Mouse (Mus musculus) heart, embryonic 15.5 days (tissue): ENCODE measurements around the gene Rab11fip3. TPM values are rescaled to one million over a fixed set of nuclear protein-coding genes. Genes with fewer than 3 reads are reported as not detected.

Experiments used
- ATAC-seq: fragments of 200-750 bp; cut with Nextera tagmentation; replicated peaks from 2 replicates; pipeline ENCODE4 v1.8.0; 2017; ENCODE audit warnings: low read depth, moderate TSS enrichment; ENCODE audit not compliant: insufficient number of reproducible peaks, insufficient read depth, low FRiP score
- H3K27ac ChIP-seq: fragments of 300-500 bp; sonication (generic); 2 replicates; pipeline ENCODE4 v1.5.1; 2015; ENCODE audit warnings: mild to moderate bottlenecking, inconsistent platforms
- H3K27me3 ChIP-seq: fragments of 300-500 bp; sonication (generic); 2 replicates; pipeline ENCODE4 v1.6.1; 2015; ENCODE audit warnings: inconsistent platforms
- H3K36me3 ChIP-seq: fragments of 300-500 bp; sonication (generic); 2 replicates; pipeline ENCODE4 v1.6.1; 2015; ENCODE audit warnings: mild to moderate bottlenecking, inconsistent platforms
- H3K4me1 ChIP-seq: fragments of 300-500 bp; sonication (generic); replicated peaks from 2 replicates; pipeline ENCODE4 v1.6.1; 2015; ENCODE audit warnings: inconsistent platforms
- H3K4me2 ChIP-seq: fragments of 300-500 bp; sonication (generic); 2 replicates; pipeline ENCODE4 v1.6.1; 2015; ENCODE audit warnings: inconsistent platforms, mild to moderate bottlenecking, moderate library complexity
- H3K4me3 ChIP-seq: fragments of 300-500 bp; sonication (generic); 2 replicates; pipeline ENCODE4 v1.5.1; 2015; ENCODE audit warnings: mild to moderate bottlenecking, inconsistent platforms
- H3K9ac ChIP-seq: fragments of 300-500 bp; sonication (generic); 2 replicates; pipeline ENCODE4 v1.6.1; 2015; ENCODE audit warnings: mild to moderate bottlenecking, inconsistent platforms
- H3K9me3 ChIP-seq: fragments of 300-500 bp; sonication (generic); replicated peaks from 2 replicates; pipeline ENCODE4 v1.6.1; 2016; ENCODE audit warnings: inconsistent platforms
- WGBS: fragments of 180-500 bp; shearing (Covaris S2); methylation state at CpG from one replicate; pipeline ENCODE4 v1.1.7; 2015; ENCODE audit warnings: mixed read lengths; 5-methylcytosine and 5-hydroxymethylcytosine counted together
- polyA plus RNA-seq: library from polyadenylated mRNA; unstranded; fragments of >200 nt; fragmentation: Nextera tagmentation; extraction: Ambion mirVana; gene quantifications from 2 replicates; pipeline ENCODE4 v1.2.1, GENCODE M21; 2015

Gene Rab11fip3
- polyA plus RNA-seq, 1 experiment from 2014 or later = 10.2 TPM

- Histone ChIP-seq H3K27me3 (no peaks in the 10 kb centered on the region), H3K9ac (no peak overlapping the region), H3K9me3 (no peaks in the 10 kb centered on the region), H3K27ac (no peak overlapping the region), H3K4me1 (peaks cover 17% of the 10 kb centered on the region), H3K36me3 (0 out of 2 replicates have a peak, but pooled peaks cover 9% of the 10 kb centered on the region), H3K4me3 (no peak overlapping the region), H3K4me2 (no peak overlapping the region)
- ATAC-seq = no peak
- whole genome bisulfite sequencing = 85% methylated on average over 7 of the region's 7 CpGs
Observed at GRCm38 (mm10) chr17:25964271-25964670, 105.1 kb downstream of the Rab11fip3 start.

DNA sequence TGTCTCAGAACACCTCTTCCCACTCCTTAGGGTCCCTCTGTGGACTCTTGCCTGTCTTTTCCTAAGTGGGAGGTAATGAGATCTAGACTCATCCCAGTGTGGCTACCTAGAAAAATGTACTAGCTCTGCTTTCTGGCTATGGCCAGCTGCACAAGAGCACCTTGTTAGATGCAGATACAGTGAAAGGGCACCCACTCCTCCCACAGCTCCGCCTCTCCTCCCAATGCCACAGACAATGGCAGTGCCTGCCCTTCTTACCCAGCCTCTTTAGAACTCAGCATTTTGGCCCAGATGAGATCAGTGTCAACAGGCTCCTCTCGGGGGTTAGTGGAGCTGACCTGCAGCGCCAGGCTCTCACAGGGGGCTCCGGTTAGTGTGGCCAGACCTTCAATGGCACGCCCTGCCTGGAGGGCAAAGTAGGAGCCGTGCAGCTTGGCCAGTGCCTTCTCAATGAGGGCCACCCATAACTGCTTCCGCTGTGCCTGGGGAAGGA is 106.9 kb downstream of the Rab11fip3 start:
- 92% methylated on average over 7 of the region's 7 CpGs for WGBS
- ATAC-seq = no peak
- H3K27me3 ChIP-seq = no peaks in the 10 kb centered on the region
- H3K9me3 ChIP-seq = no peaks in the 10 kb centered on the region
- H3K27ac ChIP-seq = no peak overlapping the region
- no peak overlapping the region for H3K4me3 ChIP-seq
- H3K4me1 ChIP-seq = peaks cover 5% of the 10 kb centered on the region
- 0 out of 2 replicates have a peak, but pooled peaks cover 16% of the 10 kb centered on the region for H3K36me3 ChIP-seq
- H3K4me2 ChIP-seq = no peak overlapping the region
- no peak overlapping the region for H3K9ac ChIP-seq

DNA sequence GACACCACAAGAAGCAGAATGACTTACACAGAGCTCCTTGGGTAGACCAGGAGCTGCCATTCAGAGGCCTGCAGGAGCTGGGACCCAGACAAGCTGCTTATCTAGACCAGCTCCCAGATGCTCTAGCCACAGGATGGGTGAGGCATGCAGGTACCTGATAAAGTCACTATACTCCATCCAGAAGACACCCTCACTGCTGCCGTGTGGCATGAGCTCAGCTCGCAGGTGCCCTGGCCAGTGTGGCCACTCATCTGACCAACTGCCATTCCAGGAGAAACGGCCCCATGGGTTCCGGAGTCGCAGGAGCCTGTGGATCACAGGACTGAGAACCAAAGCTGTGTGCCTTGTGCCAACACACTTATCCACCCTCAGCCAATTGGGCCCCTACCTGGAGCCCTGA is 107.8 kb downstream of the Rab11fip3 start:
- no peak for ATAC-seq
- Histone ChIP-seq H3K9me3 (no peaks in the 10 kb centered on the region), H3K4me3 (no peak overlapping the region), H3K9ac (no peak overlapping the region), H3K27me3 (no peaks in the 10 kb centered on the region), H3K4me1 (no peaks in the 10 kb centered on the region), H3K27ac (no peak overlapping the region), H3K4me2 (no peak overlapping the region), H3K36me3 (0 out of 2 replicates have a peak, but pooled peaks cover 16% of the 10 kb centered on the region)
- whole genome bisulfite sequencing = 90% methylated on average over 5 of the region's 5 CpGs

DNA sequence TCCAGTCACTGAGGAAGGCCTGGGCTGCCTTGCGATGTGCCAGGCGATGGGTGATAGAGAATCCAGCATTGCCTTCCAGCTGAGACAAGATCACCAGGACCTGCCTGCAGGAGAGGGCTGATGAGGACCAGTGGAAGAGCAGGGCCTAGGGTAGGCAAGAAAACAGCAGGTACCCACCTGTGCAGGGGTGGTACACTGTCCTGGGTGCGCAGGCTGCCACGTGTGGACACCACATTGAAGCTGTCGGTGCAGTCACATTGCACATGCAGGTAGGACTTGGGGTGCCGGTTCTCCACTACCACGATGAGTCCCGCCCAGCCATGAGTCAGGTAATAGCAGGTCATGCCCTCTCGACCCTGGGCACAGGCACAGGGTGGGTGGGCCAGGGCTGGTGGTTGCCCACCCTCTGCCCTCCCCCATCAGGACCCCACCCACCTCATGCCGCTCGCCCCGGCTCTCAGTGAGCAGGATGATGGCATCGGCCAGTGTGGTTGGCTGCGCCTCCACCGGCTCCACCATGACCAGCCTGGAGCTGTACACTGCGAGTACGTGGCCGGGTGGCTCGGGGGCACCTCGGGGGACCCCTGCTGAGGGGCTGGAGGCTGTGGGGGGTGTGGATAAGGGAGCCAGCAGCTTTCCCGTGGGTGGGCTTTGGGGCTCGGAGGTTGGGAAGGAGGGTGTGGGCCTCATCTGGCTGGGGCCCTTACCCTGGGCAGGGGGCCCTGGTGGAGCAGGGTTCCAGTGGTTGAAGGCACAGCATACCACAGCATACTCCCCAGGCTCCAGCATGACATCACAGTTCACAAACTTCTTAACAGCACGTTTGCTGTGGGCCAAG is 109.5 kb downstream of the Rab11fip3 start:
- no peaks in the 10 kb centered on the region for H3K9me3 ChIP-seq
- H3K9ac ChIP-seq = no peak overlapping the region
- no peak for ATAC-seq
- H3K4me3 ChIP-seq = no peak overlapping the region
- WGBS = 88% methylated on average over 23 of the region's 23 CpGs
- no peaks in the 10 kb centered on the region for H3K27me3 ChIP-seq
- H3K27ac ChIP-seq = no peak overlapping the region
- H3K4me2 ChIP-seq = no peak overlapping the region
- H3K36me3 ChIP-seq = 0 out of 2 replicates have a peak, but pooled peaks cover 16% of the 10 kb centered on the region
- no peaks in the 10 kb centered on the region for H3K4me1 ChIP-seq

DNA sequence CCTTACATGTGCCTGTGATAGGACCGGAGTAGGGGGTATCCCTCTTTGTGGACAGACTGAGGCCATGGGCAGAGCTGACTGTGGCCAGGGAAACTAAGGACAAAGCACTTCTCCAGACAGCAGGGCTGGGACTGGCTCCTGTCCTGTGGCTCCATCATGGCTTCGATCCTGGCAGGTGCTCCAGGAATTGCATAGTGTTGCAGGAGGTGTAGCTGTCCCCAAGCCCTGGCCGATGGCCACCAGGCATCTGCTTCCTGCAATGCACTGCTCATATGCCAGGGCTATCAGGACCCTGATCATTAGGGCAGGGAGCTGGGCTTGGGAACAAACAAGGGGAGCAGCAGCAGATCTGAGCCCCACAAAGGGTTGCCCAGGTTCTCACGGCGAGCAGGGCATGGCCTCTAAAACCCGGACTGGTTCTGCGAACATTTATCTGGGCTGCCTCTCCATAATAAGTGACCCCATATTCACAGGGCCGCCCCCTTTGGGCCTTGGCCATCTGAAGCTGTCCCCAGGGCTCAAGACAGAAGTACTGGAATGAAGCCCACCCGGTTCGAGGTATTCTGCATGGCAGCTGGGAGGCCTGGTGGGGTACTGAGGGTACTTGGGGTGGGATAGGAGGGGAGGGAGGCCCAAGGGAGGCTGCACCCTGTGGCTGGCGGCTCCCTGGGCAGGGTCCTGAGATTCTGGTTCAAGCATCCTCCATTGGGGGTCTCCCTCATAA is 110.4 kb downstream of the Rab11fip3 start:
- Histone ChIP-seq H3K27ac (no peak overlapping the region), H3K4me2 (no peak overlapping the region), H3K9ac (no peak overlapping the region), H3K9me3 (no peaks in the 10 kb centered on the region), H3K36me3 (0 out of 2 replicates have a peak, but pooled peaks cover 16% of the 10 kb centered on the region), H3K4me3 (no peak overlapping the region), H3K27me3 (peaks cover 3% of the 10 kb centered on the region), H3K4me1 (no peaks in the 10 kb centered on the region)
- no peak for ATAC-seq
- 90% methylated on average over 11 of the region's 11 CpGs for WGBS

DNA sequence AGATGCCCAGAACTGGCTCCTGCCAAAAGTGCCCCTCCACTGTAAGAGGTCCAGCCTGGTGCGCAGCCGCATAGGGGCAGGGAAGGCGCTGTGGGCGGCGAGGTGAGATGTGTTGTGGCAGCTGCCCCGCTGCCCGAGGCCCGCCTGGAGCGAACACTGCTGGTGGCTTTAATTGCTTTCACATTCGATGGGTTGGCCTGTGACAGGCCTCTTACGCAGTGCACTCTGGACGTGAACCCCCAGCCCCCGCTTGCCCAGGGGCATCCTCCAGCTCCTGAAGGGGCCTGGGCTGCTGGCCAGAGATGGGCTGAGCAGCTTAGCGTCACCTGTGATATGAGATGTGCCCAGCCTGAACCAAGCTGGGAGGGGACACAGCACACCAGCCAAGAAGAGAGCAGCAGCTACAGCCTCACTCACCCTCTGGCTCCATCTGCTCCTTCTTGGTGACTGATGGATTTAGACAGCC is 111.7 kb downstream of the Rab11fip3 start:
- no peak for ATAC-seq
- WGBS = 84% methylated on average over 14 of the region's 14 CpGs
- no peak overlapping the region for H3K27ac ChIP-seq
- no peak overlapping the region for H3K9ac ChIP-seq
- no peak overlapping the region for H3K4me3 ChIP-seq
- no peaks in the 10 kb centered on the region for H3K9me3 ChIP-seq
- H3K36me3 ChIP-seq = 0 out of 2 replicates have a peak, but pooled peaks cover 16% of the 10 kb centered on the region
- no peaks in the 10 kb centered on the region for H3K4me1 ChIP-seq
- peaks cover 16% of the 10 kb centered on the region for H3K27me3 ChIP-seq
- H3K4me2 ChIP-seq = no peak overlapping the region

- peaks cover 26% of the 10 kb centered on the region for H3K27me3 ChIP-seq
- no peak overlapping the region for H3K27ac ChIP-seq
- ATAC-seq = no peak
- 79% methylated on average over 7 of the region's 7 CpGs for WGBS
- 0 out of 2 replicates have a peak, but pooled peaks cover 16% of the 10 kb centered on the region for H3K36me3 ChIP-seq
- no peak overlapping the region for H3K4me2 ChIP-seq
- H3K4me3 ChIP-seq = no peak overlapping the region
- H3K4me1 ChIP-seq = peaks cover 9% of the 10 kb centered on the region
- H3K9ac ChIP-seq = no peak overlapping the region
- H3K9me3 ChIP-seq = no peaks in the 10 kb centered on the region
Observed at GRCm38 (mm10) chr17:25956631-25957030, 112.7 kb downstream of the Rab11fip3 start.

DNA sequence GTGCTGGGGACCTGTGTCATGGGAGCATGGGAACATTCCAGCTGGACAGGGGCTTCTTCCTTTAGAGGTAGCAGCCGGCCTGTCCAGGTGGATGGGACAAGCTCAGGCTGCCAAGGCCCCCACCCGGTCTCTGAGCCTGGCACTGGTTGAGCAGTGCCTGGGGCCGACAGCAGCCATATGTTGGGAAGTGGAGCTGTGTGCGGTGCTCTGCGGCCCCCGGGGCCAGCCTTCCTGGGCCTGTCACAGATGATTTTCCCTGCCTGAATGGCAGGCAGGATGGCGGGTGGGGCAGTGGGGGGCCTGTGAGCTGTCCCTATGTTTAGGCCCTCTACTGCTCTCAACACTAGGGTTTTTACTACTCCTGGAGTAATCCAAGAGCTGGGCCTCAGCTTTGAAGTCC is 113.2 kb downstream of the Rab11fip3 start:
- WGBS = 71% methylated on average over 7 of the region's 7 CpGs
- no peak overlapping the region for H3K4me2 ChIP-seq
- H3K4me3 ChIP-seq = no peak overlapping the region
- H3K27ac ChIP-seq = no peak overlapping the region
- 0 out of 2 replicates have a peak, but pooled peaks cover 16% of the 10 kb centered on the region for H3K36me3 ChIP-seq
- no peak for ATAC-seq
- H3K27me3 ChIP-seq = peaks cover 30% of the 10 kb centered on the region
- no peaks in the 10 kb centered on the region for H3K9me3 ChIP-seq
- no peak overlapping the region for H3K9ac ChIP-seq
- peaks cover 13% of the 10 kb centered on the region for H3K4me1 ChIP-seq

DNA sequence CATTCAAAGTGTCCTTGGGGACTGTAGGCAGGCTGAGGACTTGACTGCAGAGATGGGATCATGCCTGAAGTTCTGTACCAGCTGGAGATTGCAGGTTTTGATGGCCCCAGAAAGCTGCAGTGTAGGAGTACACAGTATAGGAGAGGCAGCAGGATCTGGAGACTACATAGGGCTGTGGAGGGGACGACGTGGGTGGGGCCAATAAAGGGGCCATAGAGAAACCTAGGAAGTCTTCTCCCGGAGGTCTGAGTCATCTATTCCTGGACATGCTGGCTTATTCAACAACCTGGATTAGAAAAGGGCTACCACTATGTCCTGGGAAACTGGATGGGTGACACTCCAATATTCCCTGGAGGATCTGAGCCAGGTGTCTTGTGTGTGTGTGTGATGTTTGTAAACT is 113.6 kb downstream of the Rab11fip3 start:
- H3K4me1 ChIP-seq = peaks cover 16% of the 10 kb centered on the region
- no peak overlapping the region for H3K4me3 ChIP-seq
- ATAC-seq = no peak
- H3K4me2 ChIP-seq = no peak overlapping the region
- H3K9me3 ChIP-seq = no peaks in the 10 kb centered on the region
- H3K27ac ChIP-seq = no peak overlapping the region
- H3K27me3 ChIP-seq = peaks cover 35% of the 10 kb centered on the region
- 33% methylated on average over 3 of the region's 3 CpGs for WGBS
- H3K9ac ChIP-seq = no peak overlapping the region
- 0 out of 2 replicates have a peak, but pooled peaks cover 14% of the 10 kb centered on the region for H3K36me3 ChIP-seq

DNA sequence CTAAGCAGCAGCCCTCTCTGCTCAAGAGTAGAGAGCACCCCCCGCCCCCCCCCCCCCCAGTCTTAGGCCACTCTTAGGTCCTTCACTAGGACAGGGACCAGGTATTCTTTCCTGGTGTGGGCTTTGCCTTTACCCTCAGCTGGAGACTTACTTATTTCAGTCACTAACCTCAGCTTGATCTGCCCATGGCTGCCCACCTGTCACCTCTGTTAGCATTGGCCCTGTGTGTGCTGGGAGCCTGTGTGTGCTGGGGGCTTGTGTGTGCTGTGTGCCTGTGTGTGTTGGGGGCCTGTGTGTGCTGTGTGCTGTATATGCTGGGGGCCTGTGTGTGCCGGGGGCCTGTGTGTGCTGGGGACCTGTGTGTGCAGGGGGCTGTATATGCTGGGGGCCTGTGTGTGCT is 114.7 kb downstream of the Rab11fip3 start:
- Histone ChIP-seq H3K4me2 (no peak overlapping the region), H3K4me3 (no peak overlapping the region), H3K9ac (no peak overlapping the region), H3K36me3 (0 out of 2 replicates have a peak, but pooled peaks cover 12% of the 10 kb centered on the region), H3K9me3 (no peaks in the 10 kb centered on the region), H3K27ac (no peak overlapping the region), H3K27me3 (peaks cover 46% of the 10 kb centered on the region), H3K4me1 (peaks cover 16% of the 10 kb centered on the region)
- ATAC-seq = no peak
- WGBS = 88% methylated on average over 1 of the region's 2 CpGs

GRCm38 (mm10) chr17:25953161-25953560 is 116.2 kb downstream of the Rab11fip3 start:
- no peak overlapping the region for H3K9ac ChIP-seq
- ATAC-seq = no peak
- H3K27ac ChIP-seq = no peak overlapping the region
- WGBS = 76% methylated on average over 5 of the region's 5 CpGs
- no peak overlapping the region for H3K4me2 ChIP-seq
- no peak overlapping the region for H3K4me3 ChIP-seq
- no peaks in the 10 kb centered on the region for H3K9me3 ChIP-seq
- H3K4me1 ChIP-seq = peaks cover 16% of the 10 kb centered on the region
- 0 out of 2 replicates have a peak, but pooled peaks cover under 1% of the 10 kb centered on the region for H3K36me3 ChIP-seq
- peaks cover 49% of the 10 kb centered on the region for H3K27me3 ChIP-seq
